31 mouse cellular contexts compared by ENCODE assay signal in the genomic region with DNA sequence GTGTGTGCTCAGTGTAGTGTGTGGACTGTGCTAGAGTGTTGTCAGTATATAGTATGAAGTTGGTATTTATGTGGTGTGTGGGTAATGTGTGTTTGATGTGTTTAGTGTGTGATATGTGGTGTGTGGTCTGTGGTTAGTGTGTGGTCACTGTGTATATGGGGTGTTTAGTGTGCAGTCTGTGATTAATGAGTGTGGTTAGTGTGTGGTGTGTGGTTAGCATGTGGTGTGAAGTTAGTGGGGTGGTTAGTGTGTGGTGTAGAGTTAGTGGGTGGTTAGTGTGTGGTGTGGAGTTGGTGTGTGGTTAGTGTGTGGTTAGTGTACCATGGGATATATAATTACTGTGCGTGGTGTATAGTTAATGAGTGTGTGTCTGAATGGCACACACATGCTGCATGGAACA. TPM values are rescaled to one million over a fixed set of nuclear protein-coding genes. Genes with fewer than 3 reads are reported as not detected.
DNase-seq lines count a peak whose midpoint lies in the region; ATAC-seq lines count a peak whose summit lies in the region.
"Had no signal": no experiment of that assay in that cellular context is flagged by ENCODE, and none has a peak within 500 bp of the region (broad histone marks: within the 10 kb centered on the region; RNA-seq: fewer than 3 reads in every experiment).

No protein-coding gene starts in this region.

- no peaks in the 10 kb centered on the region for H3K4me1 ChIP-seq in neural tube, embryonic 13.5 days (replicated peaks)
- H3K4me1 ChIP-seq in embryonic facial prominence, embryonic 13.5 days, result peaks cover 5% of the 10 kb centered on the region; the same call in 1 of the 2 replicates
- no peaks in the 10 kb centered on the region for H3K4me1 ChIP-seq in limb, embryonic 15.5 days
- H3K4me1 ChIP-seq: heart, embryonic 12.5 days; hindbrain, embryonic 15.5 days; kidney, embryonic 15.5 days had no signal

- no peak for ATAC-seq in neural tube, embryonic 13.5 days (ENCODE audit: low read depth)
- peak; percentile 62 for ATAC-seq in embryonic facial prominence, embryonic 13.5 days (ENCODE audit: insufficient number of reproducible peaks, insufficient read depth, low FRiP score, low TSS enrichment, low read depth)
- ATAC-seq in limb, embryonic 15.5 days (ENCODE audit: insufficient number of reproducible peaks, low FRiP score, low TSS enrichment, low read depth), result 0 out of 2 replicates have a peak, but pooled peaks have one; percentile 32
- ATAC-seq: activated CD4-positive, CD25-positive, alpha-beta regulatory T cell, adult 4 months; forebrain, embryonic 16.5 days had no signal

- peaks cover 13% of the 10 kb centered on the region for H3K9me3 ChIP-seq in neural tube, embryonic 13.5 days
- H3K9me3 ChIP-seq in embryonic facial prominence, embryonic 13.5 days, result peaks cover 14% of the 10 kb centered on the region; the same call in 1 of the 2 replicates
- H3K9me3 ChIP-seq in limb, embryonic 15.5 days, result peaks cover 11% of the 10 kb centered on the region; the same call in 1 of the 2 replicates
- H3K9me3 ChIP-seq: hindbrain, embryonic 15.5 days had no signal

- H3K27me3 ChIP-seq in neural tube, embryonic 13.5 days, result no peaks in the 10 kb centered on the region
- H3K27me3 ChIP-seq in embryonic facial prominence, embryonic 13.5 days, result 0 out of 2 replicates have a peak, but pooled peaks cover 6% of the 10 kb centered on the region
- peaks cover 5% of the 10 kb centered on the region for H3K27me3 ChIP-seq in limb, embryonic 15.5 days
- H3K27me3 ChIP-seq: heart, embryonic 12.5 days; hindbrain, embryonic 15.5 days; kidney, embryonic 15.5 days had no signal

- no peak overlapping the region for H3K4me2 ChIP-seq in neural tube, embryonic 13.5 days
- H3K4me2 ChIP-seq in embryonic facial prominence, embryonic 13.5 days, result no peak overlapping the region
- H3K4me2 ChIP-seq in limb, embryonic 15.5 days, result no peak overlapping the region
- H3K4me2 ChIP-seq: heart, embryonic 12.5 days; hindbrain, embryonic 15.5 days; kidney, embryonic 15.5 days; midbrain, embryonic 11.5 days had no signal

- DNase-seq in neural tube, embryonic 10.5 days (ENCODE audit: extremely low spot score, low spot score), result no peak
- DNase-seq in cerebellum, postnatal 36 days, result no peak
- DNase-seq in left cerebral cortex, adult 8-10 months (ENCODE audit: low spot score in 2 of 2), result no peak
- no peak for DNase-seq in heart, adult 8-10 months (ENCODE audit: low spot score)
- DNase-seq: adrenal gland, adult 2 months; adrenal gland, postnatal 36 days; cerebellum, adult 18-20 months; cerebellum, postnatal 10 days; gastrocnemius, adult 2 months; gastrocnemius, postnatal 36 days; heart, adult 18-20 months; heart, postnatal 4 days; kidney, adult 18-20 months; kidney, postnatal 25 days; liver; lung, adult 2 months; lung, postnatal 10 days; right cerebral cortex, postnatal 4 days; thymus, postnatal 4 days had no signal

- H3K36me3 ChIP-seq in neural tube, embryonic 13.5 days, result no peaks in the 10 kb centered on the region; the same call in 1 of the 2 replicates
- 0 out of 2 replicates have a peak, but pooled peaks cover 4% of the 10 kb centered on the region for H3K36me3 ChIP-seq in embryonic facial prominence, embryonic 13.5 days
- peaks cover 12% of the 10 kb centered on the region for H3K36me3 ChIP-seq in limb, embryonic 15.5 days
- H3K36me3 ChIP-seq: hindbrain, embryonic 15.5 days; kidney, embryonic 15.5 days had no signal

- H3K27ac ChIP-seq in neural tube, embryonic 13.5 days (replicated peaks), result no peak overlapping the region
- H3K27ac ChIP-seq in embryonic facial prominence, embryonic 13.5 days, result no peak overlapping the region
- no peak overlapping the region for H3K27ac ChIP-seq in limb, embryonic 15.5 days
- H3K27ac ChIP-seq: hindbrain, embryonic 15.5 days; kidney, embryonic 15.5 days; left cerebral cortex, adult 2 months; liver, embryonic 14.5 days had no signal

- H3K4me3 ChIP-seq in neural tube, embryonic 13.5 days, result no peak overlapping the region
- H3K4me3 ChIP-seq in embryonic facial prominence, embryonic 13.5 days, result no peak overlapping the region
- H3K4me3 ChIP-seq in limb, embryonic 15.5 days, result no peak overlapping the region
- H3K4me3 ChIP-seq: gastrocnemius, adult 2 months; heart, embryonic 12.5 days; hindbrain, embryonic 15.5 days; kidney, embryonic 15.5 days; left cerebral cortex, adult 2 months had no signal

- 0 out of 2 replicates have a peak overlapping the region, but pooled peaks have one; percentile 5 for H3K9ac ChIP-seq in neural tube, embryonic 13.5 days
- H3K9ac ChIP-seq in embryonic facial prominence, embryonic 13.5 days, result no peak overlapping the region
- no peak overlapping the region for H3K9ac ChIP-seq in limb, embryonic 15.5 days
- H3K9ac ChIP-seq: heart, embryonic 12.5 days; hindbrain, embryonic 15.5 days; kidney, embryonic 15.5 days; liver, embryonic 14.5 days had no signal

- WGBS in neural tube, embryonic 13.5 days, result 90% methylated on average over 1 of the region's 1 CpGs
- 73% methylated on average over 1 of the region's 1 CpGs for WGBS in embryonic facial prominence, embryonic 13.5 days
- 88% methylated on average over 1 of the region's 1 CpGs for WGBS in limb, embryonic 15.5 days

RNA-seq across cellular contexts. Expression of gene Zfp46, which starts 15.6 kb away (rescaled TPM):
- polyA plus RNA-seq in neural tube, embryonic 13.5 days (2015; fragmentation: Nextera tagmentation; extraction: Ambion mirVana), result 41.9 and 45.8 TPM in 2 replicates
- 25.2 and 30.5 TPM in 2 replicates for polyA plus RNA-seq in embryonic facial prominence, embryonic 13.5 days (2015; fragmentation: Nextera tagmentation; extraction: Ambion mirVana)
- polyA plus RNA-seq in limb, embryonic 15.5 days (2015; fragmentation: Nextera tagmentation; extraction: Ambion mirVana), result 25.0 and 25.9 TPM in 2 replicates
- total RNA-seq in left cerebral cortex, adult 8-10 months (2022), result 10 to 100 TPM; 42.5 to 54.8 (median 50.8) TPM
- total RNA-seq in heart, adult 8-10 months (2022), result 10 to 100 TPM; 31.3 to 46.4 (median 39.0) TPM

RNA-seq across cellular contexts. Expression of gene Tcea3, which starts 21.4 kb away (rescaled TPM):
- polyA plus RNA-seq in neural tube, embryonic 13.5 days (2015; fragmentation: Nextera tagmentation; extraction: Ambion mirVana), result 1.9 and 2.6 TPM in 2 replicates
- 3.6 and 7.3 TPM in 2 replicates for polyA plus RNA-seq in embryonic facial prominence, embryonic 13.5 days (2015; fragmentation: Nextera tagmentation; extraction: Ambion mirVana)
- polyA plus RNA-seq in limb, embryonic 15.5 days (2015; fragmentation: Nextera tagmentation; extraction: Ambion mirVana), result 20.6 and 29.9 TPM in 2 replicates
- total RNA-seq in left cerebral cortex, adult 8-10 months (2022), result under 1 TPM; 0.52 to 0.93 (median 0.70) TPM
- total RNA-seq in heart, adult 8-10 months (2022), result 100 to 1,000 TPM; 142 to 162 (median 148) TPM
- total RNA-seq: CH12.LX had no signal

RNA-seq across cellular contexts. Expression of gene Hnrnpr, which starts 41.8 kb away (rescaled TPM):
- polyA plus RNA-seq in neural tube, embryonic 13.5 days (2015; fragmentation: Nextera tagmentation; extraction: Ambion mirVana), result 215 and 234 TPM in 2 replicates
- polyA plus RNA-seq in embryonic facial prominence, embryonic 13.5 days (2015; fragmentation: Nextera tagmentation; extraction: Ambion mirVana), result 256 and 263 TPM in 2 replicates
- polyA plus RNA-seq in limb, embryonic 15.5 days (2015; fragmentation: Nextera tagmentation; extraction: Ambion mirVana), result 160 and 164 TPM in 2 replicates
- 10 to 100 TPM; 78.9 to 93.4 (median 89.9) TPM for total RNA-seq in left cerebral cortex, adult 8-10 months (2022)
- total RNA-seq in heart, adult 8-10 months (2022), result 10 to 100 TPM; 34.6 to 47.6 (median 41.4) TPM
